Mouse (Mus musculus): Measurements from ENCODE around the gene Hint1. TPM values are rescaled to one million over a fixed set of nuclear protein-coding genes. Genes with fewer than 3 reads are reported as not detected.

Hint1 gene
- 86.5 and 92.4 TPM in 2 replicates for total RNA-seq (2023)

DNA sequence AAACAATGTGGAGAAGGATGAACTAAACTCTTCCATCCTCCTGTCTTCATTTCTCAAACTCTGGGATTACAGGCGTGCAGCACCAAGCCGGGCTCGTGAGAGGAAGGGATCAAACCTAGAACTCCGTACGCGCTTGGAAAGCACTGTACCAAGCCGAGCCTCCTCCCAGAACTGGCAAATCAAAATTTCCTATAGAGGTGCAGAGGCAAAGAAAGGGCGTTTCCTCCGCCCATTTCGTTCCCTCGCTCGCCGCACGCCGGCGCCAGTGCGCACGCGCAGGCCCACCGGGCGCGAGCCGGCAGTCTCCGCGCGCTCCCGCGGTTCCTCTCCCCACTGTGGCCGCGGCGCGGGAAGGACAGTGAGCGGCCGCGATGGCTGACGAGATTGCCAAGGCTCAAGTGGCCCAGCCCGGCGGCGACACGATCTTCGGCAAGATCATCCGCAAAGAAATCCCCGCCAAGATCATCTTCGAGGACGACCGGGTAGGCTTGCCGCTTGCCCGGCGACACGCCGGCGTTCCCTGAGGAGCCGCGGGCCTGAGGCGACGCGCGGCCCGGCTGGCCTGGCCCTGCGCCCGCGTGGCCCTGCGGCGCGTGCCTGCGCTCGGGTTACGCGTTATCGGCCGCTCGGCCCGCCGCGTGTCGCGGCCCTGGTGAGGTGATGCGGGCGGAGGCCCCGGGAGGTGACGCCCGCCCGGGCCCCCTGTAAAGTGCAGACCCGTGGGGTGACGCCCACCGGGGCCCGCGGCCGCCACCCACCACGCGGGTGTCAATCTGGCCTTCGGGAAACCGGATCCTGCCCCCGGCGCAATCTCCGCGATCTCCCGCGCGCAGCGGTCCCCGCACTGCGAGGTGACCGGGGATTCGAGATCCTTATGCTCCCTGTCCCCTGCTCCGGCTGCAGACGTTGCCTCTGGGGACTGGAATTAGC lies at the start of gene Hint1:
Gene Hint1 (plus strand): TSS at position 265 of the 930 bp plus-strand sequence.

DNA sequence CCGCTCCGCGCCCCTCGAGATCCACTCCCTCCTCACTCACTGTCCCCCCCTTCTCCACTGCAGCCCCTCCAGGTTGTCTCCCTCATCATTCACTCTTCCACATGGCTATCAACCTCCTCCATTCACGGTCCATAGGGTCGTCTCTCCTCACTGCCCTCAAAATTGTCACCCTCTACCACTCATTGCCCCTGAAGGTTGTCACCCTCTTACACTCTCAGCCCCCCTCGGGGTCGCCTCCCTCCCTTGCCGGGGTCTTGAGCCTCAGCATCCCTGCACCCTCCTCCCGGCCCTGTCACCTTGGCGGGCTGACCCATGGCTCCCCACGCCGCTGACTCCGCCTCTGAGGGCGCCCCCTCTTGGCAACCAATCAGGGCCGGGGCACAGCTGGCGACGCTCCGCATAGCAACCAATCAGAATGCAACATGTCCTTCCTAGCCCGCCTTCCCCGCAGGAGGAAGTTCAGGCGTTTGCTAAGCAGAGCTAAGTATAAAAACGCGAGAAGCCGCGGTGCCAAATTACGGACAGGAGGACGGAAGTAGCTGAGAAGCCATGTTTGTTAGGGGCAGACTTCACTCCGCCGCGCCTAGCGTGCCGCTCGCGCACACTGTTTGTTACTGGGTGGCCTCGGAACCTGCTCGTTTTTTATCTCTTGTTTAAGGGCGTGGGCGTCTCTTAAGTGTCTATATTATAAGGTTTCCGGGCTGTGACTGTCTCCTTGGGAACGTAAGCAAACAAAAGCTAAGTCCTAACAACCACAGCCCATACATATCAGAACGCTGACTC lies 5.7 kb upstream of the Hint1 start, which contains the start of gene Lyrm7:
Gene Lyrm7 (minus strand): TSS at position 661 of the 783 bp plus-strand sequence.

DNA sequence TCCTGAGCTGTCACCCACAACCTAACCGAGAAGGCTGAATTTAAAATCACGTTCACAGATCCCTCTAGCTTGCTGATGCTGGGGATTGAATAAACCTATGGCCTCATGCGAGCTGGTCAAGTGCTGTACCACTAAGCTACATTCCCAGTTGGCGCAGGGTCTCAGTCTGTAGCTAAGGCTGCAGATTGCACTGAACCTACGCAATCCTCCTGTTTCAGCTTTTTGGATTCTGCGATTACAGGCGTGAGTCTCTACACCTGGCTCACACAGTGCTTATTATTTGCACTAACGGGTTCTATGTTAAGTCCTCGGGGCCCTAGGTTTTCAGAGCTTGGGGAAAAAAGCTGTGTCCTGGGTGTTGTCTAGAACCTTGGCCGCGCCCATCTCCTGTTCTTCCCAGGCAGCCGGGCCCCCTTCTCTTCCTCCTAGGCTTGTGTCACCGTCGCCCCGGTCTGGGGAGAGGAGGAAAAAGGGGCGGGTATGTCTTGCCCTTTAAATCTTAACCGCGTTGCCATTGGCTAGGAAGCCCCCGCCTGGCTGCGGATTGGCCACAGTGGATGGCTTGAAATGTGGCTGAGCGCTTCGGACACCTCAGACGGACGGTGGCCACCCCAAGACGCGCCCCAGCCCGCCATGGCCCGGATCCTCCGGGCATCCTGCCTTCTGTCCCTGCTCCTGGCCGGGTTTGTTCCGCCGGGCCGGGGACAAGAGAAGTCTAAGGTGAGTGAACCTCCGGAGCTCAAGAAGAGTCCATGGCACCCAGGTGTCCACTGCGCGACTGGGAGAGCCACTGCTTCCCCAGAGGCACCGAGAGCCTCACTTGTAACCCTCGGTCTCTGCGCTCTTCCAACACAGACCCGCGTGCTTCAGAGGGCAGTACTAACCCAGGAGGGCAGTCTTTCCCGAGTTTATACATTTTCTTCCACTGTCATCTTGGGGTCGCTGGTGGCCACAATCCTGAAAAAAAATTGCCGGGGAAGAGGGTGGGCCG lies 36.4 kb downstream of the Hint1 start, which contains the start of gene Gpx3:
Gene Gpx3 (plus strand): TSS at position 121 of the 991 bp plus-strand sequence.

Other genes with a start within 250 kb of the Hint1 start
- 52.5 and 67.1 TPM in 2 replicates for gene Cdc42se2, start 78.7 kb upstream of the Hint1 start, total RNA-seq (2023)
- 0.69 and 2.5 TPM in 2 replicates for gene Lyrm7, start 5.5 kb upstream of the Hint1 start, total RNA-seq (2023)
- gene Gpx3, start 36.1 kb downstream of the Hint1 start, total RNA-seq (2023), result 6.3 and 7.1 TPM in 2 replicates
- 88.5 and 116 TPM in 2 replicates for gene Tnip1, start 96.5 kb downstream of the Hint1 start, total RNA-seq (2023)
- gene Anxa6, start 167.1 kb downstream of the Hint1 start, total RNA-seq (2023), result 90.1 and 100 TPM in 2 replicates
- gene Ccdc69, start 211.7 kb downstream of the Hint1 start, total RNA-seq (2023), result 3.9 and 6.2 TPM in 2 replicates
- 94.1 and 101 TPM in 2 replicates for gene Gm2a, start 231.7 kb downstream of the Hint1 start, total RNA-seq (2023)